Mouse (Mus musculus): ENCODE results near the gene Spp1.

DNA sequence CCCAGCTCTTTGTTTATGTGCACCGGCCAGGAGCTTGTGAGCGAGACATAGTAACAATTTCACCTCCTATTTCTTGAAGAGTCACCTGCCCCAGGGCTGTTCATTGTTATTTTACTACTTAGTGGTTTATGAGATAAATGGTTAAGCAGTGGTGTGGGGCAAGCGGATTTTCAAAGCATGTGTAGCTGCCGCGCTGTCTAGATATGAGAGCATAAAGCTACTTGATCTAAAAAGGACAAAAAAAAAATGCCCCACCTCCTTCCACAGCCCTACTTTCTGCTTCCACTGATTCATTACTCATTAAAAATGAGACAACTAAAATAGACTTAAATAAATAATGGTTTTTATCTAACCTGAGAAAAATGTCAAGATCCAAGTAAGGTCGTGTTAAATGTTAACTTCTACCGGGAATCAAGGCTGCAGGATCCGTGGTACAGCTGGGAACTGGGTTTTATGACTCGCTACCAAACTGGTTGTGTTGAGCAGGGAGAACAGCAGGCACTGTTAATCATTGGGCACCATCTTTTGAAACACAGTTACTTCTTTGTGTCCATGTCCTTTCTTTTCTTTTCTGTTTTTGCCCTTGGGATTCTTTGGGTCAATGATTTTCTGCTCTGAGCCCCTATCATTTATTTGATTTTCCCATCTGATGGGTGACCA is 35.5 kb upstream of the Spp1 start:
- TF ChIP-seq MAX (IDR thresholded peaks at IDR 0.05; ENCODE audit: low read length) (no peak), CTCF (IDR thresholded peaks at IDR 0.05 in 2 of 3, conservative IDR thresholded peaks at IDR 0.05 in 1 of 3; ENCODE audit: control insufficient read depth in 1 of 3, insufficient read depth in 1 of 3, low read depth in 2 of 3, low read length in 3 of 3, poor library complexity in 1 of 3, severe bottlenecking in 1 of 3) (no peak), TBP (IDR thresholded peaks at IDR 0.05; ENCODE audit: low read depth, low read length) (no peak), RCOR1 (IDR thresholded peaks at IDR 0.05; ENCODE audit: low read depth, low read length) (no peak), ZMIZ1 (IDR thresholded peaks at IDR 0.05; ENCODE audit: low read depth, low read length) (no peak), USF2 (IDR thresholded peaks at IDR 0.05; ENCODE audit: borderline replicate concordance in 1 of 2, insufficient read depth in 1 of 2, low read depth in 1 of 2, low read length in 2 of 2) (no peak), TAL1 (IDR thresholded peaks at IDR 0.05; ENCODE audit: low read length) (no peak), POLR2A (IDR thresholded peaks at IDR 0.05; ENCODE audit: control insufficient read depth in 1 of 2, insufficient read depth in 1 of 2, low read depth in 1 of 2, low read length in 2 of 2, poor library complexity in 1 of 2) (no peak), CHD2 (IDR thresholded peaks at IDR 0.05; ENCODE audit: low read length) (no peak), POLR2AphosphoS5 (IDR thresholded peaks at IDR 0.05; ENCODE audit: borderline replicate concordance, low read depth, low read length) (no peak), JUND (IDR thresholded peaks at IDR 0.05; ENCODE audit: low read depth, low read length) (no peak), MAZ (IDR thresholded peaks at IDR 0.05; ENCODE audit: low read depth, low read length) (no peak), ZC3H11A (IDR thresholded peaks at IDR 0.05; ENCODE audit: low read depth, low read length) (no peak)
